ENCODE assay signal across 13 mouse cellular contexts in the genomic region with DNA sequence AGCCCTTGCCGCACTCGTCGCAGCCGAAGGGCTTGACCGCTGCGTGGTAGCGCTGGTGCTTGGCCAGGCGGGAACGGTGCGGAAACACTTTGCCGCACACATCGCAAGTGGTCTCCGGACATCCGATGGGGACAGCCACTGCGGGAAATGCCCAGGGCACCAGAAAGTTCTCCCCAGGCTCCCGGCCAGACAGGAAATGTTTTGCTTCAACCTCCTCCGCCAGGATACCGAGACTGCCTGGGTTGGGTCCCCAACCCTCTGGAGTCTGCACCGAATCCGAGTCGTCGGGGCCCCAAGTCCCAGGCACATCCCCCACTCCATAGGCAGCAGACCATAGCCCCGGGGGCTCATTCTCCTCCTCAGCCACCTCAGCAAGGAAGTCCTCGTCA. TPM values are rescaled to one million over a fixed set of nuclear protein-coding genes. Genes with fewer than 3 reads are reported as not detected.
DNase-seq lines count a peak whose midpoint lies in the region; ATAC-seq and TF ChIP-seq lines count a peak whose summit lies in the region.
"Had no signal": no experiment of that assay in that cellular context is flagged by ENCODE, and none has a peak within 500 bp of the region (broad histone marks: within the 10 kb centered on the region; RNA-seq: fewer than 3 reads in every experiment).

No protein-coding gene starts in this region.

- H3K9me3 ChIP-seq in heart, embryonic 14.5 days (ENCODE audit: control insufficient read depth, low read length), result no peaks in the 10 kb centered on the region
- H3K9me3 ChIP-seq in lung, embryonic 14.5 days (ENCODE audit: low read depth, low read length), result no peaks in the 10 kb centered on the region
- peaks cover 49% of the 10 kb centered on the region for H3K9me3 ChIP-seq in G1E (replicated peaks)
- no peaks in the 10 kb centered on the region for H3K9me3 ChIP-seq in forebrain, embryonic 15.5 days

- 27% methylated on average over 24 of the region's 24 CpGs for WGBS in heart, embryonic 14.5 days
- WGBS in lung, embryonic 14.5 days, result 28% methylated on average over 24 of the region's 24 CpGs
- WGBS in forebrain, embryonic 15.5 days, result 28% methylated on average over 24 of the region's 24 CpGs

- peaks cover 22% of the 10 kb centered on the region for H3K36me3 ChIP-seq in heart, embryonic 14.5 days (ENCODE audit: control insufficient read depth, insufficient read depth, low read length)
- H3K36me3 ChIP-seq in lung, embryonic 14.5 days (ENCODE audit: insufficient read depth), result peaks cover 21% of the 10 kb centered on the region; the same call in 1 of the 2 replicates
- H3K36me3 ChIP-seq in G1E (replicated peaks), result peaks cover 94% of the 10 kb centered on the region
- peaks cover 59% of the 10 kb centered on the region for H3K36me3 ChIP-seq in forebrain, embryonic 15.5 days

- TF ChIP-seq CTCF in lung, embryonic 14.5 days (IDR thresholded peaks at IDR 0.05; ENCODE audit: low read depth), result no peak
- TF ChIP-seq CTCF in G1E (IDR thresholded peaks at IDR 0.05; ENCODE audit: low read depth, low read length), result no peak

- DNase-seq in heart, adult 11 months, result no peak
- peak; percentile 22 for DNase-seq in lung, embryonic 14.5 days
- DNase-seq in lung, postnatal 14 days, result no peak
- DNase-seq in G1E (ENCODE audit: low spot score), result no peak
- DNase-seq in left cerebral cortex, adult 8-10 months (ENCODE audit: low spot score in 2 of 2), result no peak

- H3K27ac ChIP-seq in heart, embryonic 14.5 days (replicated peaks in 1 of 2; ENCODE audit: control insufficient read depth in 1 of 2, insufficient read depth in 1 of 2, low read depth in 2 of 2, low read length in 2 of 2), result no peak overlapping the region
- H3K27ac ChIP-seq in lung, embryonic 14.5 days (ENCODE audit: low read depth), result no peak overlapping the region
- no peak overlapping the region for H3K27ac ChIP-seq in forebrain, embryonic 15.5 days (replicated peaks)

- peaks cover 77% of the 10 kb centered on the region for H3K27me3 ChIP-seq in heart, embryonic 14.5 days (ENCODE audit: control insufficient read depth, insufficient read depth, low read length)
- H3K27me3 ChIP-seq in lung, embryonic 14.5 days (ENCODE audit: insufficient read depth, low read length), result peaks cover 75% of the 10 kb centered on the region
- peaks cover 14% of the 10 kb centered on the region; the same call in 1 of the 2 replicates for H3K27me3 ChIP-seq in G1E (ENCODE audit: insufficient read depth, low read length)
- peaks cover 40% of the 10 kb centered on the region for H3K27me3 ChIP-seq in forebrain, embryonic 15.5 days
- H3K27me3 ChIP-seq: CH12.LX had no signal

- 0 out of 2 replicates have a peak overlapping the region, but pooled peaks have one; percentile 80 for H3K4me2 ChIP-seq in heart, embryonic 14.5 days (ENCODE audit: low read length)
- H3K4me2 ChIP-seq in lung, embryonic 14.5 days, result peak overlapping the region; percentile 11; the same call in 1 of the 2 replicates
- no peak overlapping the region for H3K4me2 ChIP-seq in forebrain, embryonic 15.5 days (replicated peaks)

- ATAC-seq in heart, embryonic 14.5 days (ENCODE audit: insufficient number of reproducible peaks, insufficient read depth, low FRiP score, low read depth), result no peak
- ATAC-seq in lung, embryonic 14.5 days (ENCODE audit: insufficient read depth), result no peak
- no peak for ATAC-seq in G1E (ENCODE audit: extremely low read depth, insufficient number of reproducible peaks, low FRiP score, poor library complexity, severe bottlenecking)
- no peak for ATAC-seq in forebrain, embryonic 15.5 days (replicated peaks)
- ATAC-seq: activated CD4-positive, CD25-positive, alpha-beta regulatory T cell, adult 4 months had no signal

- peaks cover 2 to 21% of the 10 kb centered on the region in 2 experiments; a peak in 3 of 4 replicates for H3K4me1 ChIP-seq in heart, embryonic 14.5 days (ENCODE audit: control insufficient read depth in 2 of 2, insufficient read depth in 2 of 2, low read length in 2 of 2)
- H3K4me1 ChIP-seq in lung, embryonic 14.5 days (ENCODE audit: insufficient read depth), result no peaks in the 10 kb centered on the region
- peaks cover 3% of the 10 kb centered on the region; the same call in 1 of the 2 replicates for H3K4me1 ChIP-seq in G1E (ENCODE audit: insufficient read depth, low read depth, low read length)
- peaks cover 20% of the 10 kb centered on the region for H3K4me1 ChIP-seq in forebrain, embryonic 15.5 days

- H3K4me3 ChIP-seq in heart, embryonic 14.5 days (ENCODE audit: control insufficient read depth in 1 of 2, insufficient read depth in 1 of 2, low read depth in 1 of 2, low read length in 2 of 2), result peak overlapping the region in 1 of 2 experiments; percentile 46; a peak in 1 of 4 replicates
- peak overlapping the region; percentile 45 for H3K4me3 ChIP-seq in lung, embryonic 14.5 days (ENCODE audit: low read depth, low read length)
- H3K4me3 ChIP-seq in G1E (ENCODE audit: low read depth, low read length), result peak overlapping the region; percentile 52; the same call in 1 of the 2 replicates
- H3K4me3 ChIP-seq in forebrain, embryonic 15.5 days, result 0 out of 2 replicates have a peak overlapping the region, but pooled peaks have one; percentile 6

- H3K9ac ChIP-seq in heart, embryonic 14.5 days (ENCODE audit: low read length), result no peak overlapping the region
- no peak overlapping the region for H3K9ac ChIP-seq in lung, embryonic 14.5 days
- no peak overlapping the region for H3K9ac ChIP-seq in forebrain, embryonic 15.5 days (replicated peaks)

RNA-seq across cellular contexts. Expression of gene Zfp316, which starts 14.7 kb away (rescaled TPM):
- 1.1 and 1.6 TPM in 2 replicates for polyA plus RNA-seq in heart, embryonic 14.5 days (2014; fragmentation: Nextera tagmentation; extraction: Ambion mirVana)
- 2.1 and 2.3 TPM in 2 replicates for polyA plus RNA-seq in lung, embryonic 14.5 days (2014; fragmentation: Nextera tagmentation; extraction: Ambion mirVana)
- total RNA-seq in G1E (2014; fragmentation: Nextera tagmentation), result 2.4 and 3.6 TPM in 2 replicates
- 3.4 and 3.7 TPM in 2 replicates for total RNA-seq in G1E (2017)
- polyA plus RNA-seq in G1E (2012), result 8.2 and 9.6 TPM in 2 replicates
- polyA plus RNA-seq in forebrain, embryonic 15.5 days (2015; fragmentation: Nextera tagmentation; extraction: Ambion mirVana), result 12.7 and 13.6 TPM in 2 replicates
- total RNA-seq in left cerebral cortex, adult 8-10 months (2022), result 10 to 100 TPM; 24.1 to 26.8 (median 24.5) TPM

RNA-seq across cellular contexts. Expression of gene Zfp12, which starts 20.2 kb away (rescaled TPM):
- 9.4 and 9.7 TPM in 2 replicates for polyA plus RNA-seq in heart, embryonic 14.5 days (2014; fragmentation: Nextera tagmentation; extraction: Ambion mirVana)
- 16.9 and 17.2 TPM in 2 replicates for polyA plus RNA-seq in lung, embryonic 14.5 days (2014; fragmentation: Nextera tagmentation; extraction: Ambion mirVana)
- total RNA-seq in G1E (2014; fragmentation: Nextera tagmentation) (16.7 and 21.4 TPM in 2 replicates), G1E (2017) (22.1 and 22.3 TPM in 2 replicates)
- 3.9 and 4.2 TPM in 2 replicates for polyA plus RNA-seq in G1E (2012)
- polyA plus RNA-seq in forebrain, embryonic 15.5 days (2015; fragmentation: Nextera tagmentation; extraction: Ambion mirVana), result 27.1 and 28.8 TPM in 2 replicates
- total RNA-seq in left cerebral cortex, adult 8-10 months (2022), result 10 to 100 TPM; 26.9 to 31.8 (median 31.4) TPM

RNA-seq across cellular contexts. Expression of gene Spdye4a, which starts 28.4 kb away (rescaled TPM):
- not detected in 2 replicates for polyA plus RNA-seq in heart, embryonic 14.5 days (2014; fragmentation: Nextera tagmentation; extraction: Ambion mirVana)
- polyA plus RNA-seq in lung, embryonic 14.5 days (2014; fragmentation: Nextera tagmentation; extraction: Ambion mirVana), result not detected in 2 replicates
- total RNA-seq in G1E (2014; fragmentation: Nextera tagmentation) (not detected in 2 replicates), G1E (2017) (not detected in 2 replicates)
- polyA plus RNA-seq in G1E (2012), result not detected in 2 replicates
- polyA plus RNA-seq in forebrain, embryonic 15.5 days (2015; fragmentation: Nextera tagmentation; extraction: Ambion mirVana), result not detected in 2 replicates
- not detected for total RNA-seq in left cerebral cortex, adult 8-10 months (2022)
- total RNA-seq: CH12.LX; common myeloid progenitor, adult 5-6 weeks; left cerebral cortex, postnatal 36 days had no signal
- polyA plus RNA-seq: activated CD4-positive, CD25-positive, alpha-beta regulatory T cell, adult 4 months; gonadal fat pad, adult 2 months; large intestine, adult 2 months had no signal

RNA-seq across cellular contexts. Expression of gene Zfp853, which starts 38.3 kb away (rescaled TPM):
- 0.07 TPM in 1 of 2 replicates, not detected in the other for polyA plus RNA-seq in heart, embryonic 14.5 days (2014; fragmentation: Nextera tagmentation; extraction: Ambion mirVana)
- polyA plus RNA-seq in lung, embryonic 14.5 days (2014; fragmentation: Nextera tagmentation; extraction: Ambion mirVana), result not detected in 2 replicates
- total RNA-seq in G1E (2014; fragmentation: Nextera tagmentation), result 0.63 TPM in 1 of 2 replicates, not detected in the other
- 0.06 and 0.11 TPM in 2 replicates for total RNA-seq in G1E (2017)
- polyA plus RNA-seq in G1E (2012), result 0.03 and 0.10 TPM in 2 replicates
- 0.08 TPM in 1 of 2 replicates, not detected in the other for polyA plus RNA-seq in forebrain, embryonic 15.5 days (2015; fragmentation: Nextera tagmentation; extraction: Ambion mirVana)
- total RNA-seq in left cerebral cortex, adult 8-10 months (2022), result 1 to 10 TPM; 4.0 to 4.7 (median 4.3) TPM
- total RNA-seq: CH12.LX; common myeloid progenitor, adult 5-6 weeks had no signal
- polyA plus RNA-seq: activated CD4-positive, CD25-positive, alpha-beta regulatory T cell, adult 4 months had no signal
